Mouse (Mus musculus) ES-E14 (cell line): ENCODE measurements around the gene Cdipt. TPM values are rescaled to one million over a fixed set of nuclear protein-coding genes. Genes with fewer than 3 reads are reported as not detected.

Experiments
- DNase-seq: peaks from one replicate; pipeline ENCODE4 v3.0.0-alpha.2; 2013; ENCODE audit warnings: low read depth, low spot score
- H3K27ac ChIP-seq: 2 replicates; pipeline ENCODE4 v1.5.1; 2012; ENCODE audit warnings: low read depth, mild to moderate bottlenecking, low read length, moderate library complexity, mixed read lengths; ENCODE audit not compliant: poor library complexity, insufficient read depth, severe bottlenecking
- H3K36me3 ChIP-seq: 2 replicates; pipeline ENCODE4 v1.6.1; 2012; ENCODE audit warnings: mild to moderate bottlenecking, low read length, moderate library complexity, mixed read lengths; ENCODE audit not compliant: control insufficient read depth, poor library complexity, insufficient read depth, severe bottlenecking
- H3K4me1 ChIP-seq, 2 experiments: fragments of 150-350 bp in 1 of 2; sonication (generic) in 1 of 2; 2 replicates each; pipeline ENCODE4 v1.6.1; 2012; ENCODE audit warnings: low read length in 2 of 2, mild to moderate bottlenecking in 1 of 2, mixed read lengths in 1 of 2; ENCODE audit not compliant: control insufficient read depth in 2 of 2, insufficient read depth in 2 of 2, poor library complexity in 1 of 2
- H3K4me3 ChIP-seq, 2 experiments: fragments of 150-350 bp in 1 of 2; sonication (generic) in 1 of 2; 2 replicates each; pipeline ENCODE4 v1.5.1; 2012; ENCODE audit warnings: low read length in 2 of 2, low read depth in 1 of 2, mild to moderate bottlenecking in 1 of 2, mixed read lengths in 1 of 2; ENCODE audit not compliant: insufficient read depth in 1 of 2, poor library complexity in 1 of 2, severe bottlenecking in 1 of 2
- H3K9ac ChIP-seq: 2 replicates; pipeline ENCODE4 v1.6.1; 2012; ENCODE audit warnings: low read depth, mild to moderate bottlenecking, low read length, mixed read lengths; ENCODE audit not compliant: poor library complexity, insufficient read depth, severe bottlenecking
- H3K9me3 ChIP-seq: fragments of 150-350 bp; sonication (generic); 2 replicates; pipeline ENCODE4 v1.6.1; 2012; ENCODE audit warnings: low read depth, mild to moderate bottlenecking, low read length; ENCODE audit not compliant: control insufficient read depth, insufficient read depth
- CHD2 ChIP-seq: IDR thresholded peaks from 2 replicates; pipeline ENCODE4 v1.6.1; 2014; ENCODE audit warnings: mild to moderate bottlenecking, low read depth, low read length, inconsistent platforms
- HCFC1 ChIP-seq: IDR thresholded peaks from 2 replicates; pipeline ENCODE4 v1.6.1; 2012; ENCODE audit warnings: low read length, inconsistent platforms, borderline replicate concordance; ENCODE audit not compliant: insufficient read depth
- MAFK ChIP-seq: IDR thresholded peaks from 2 replicates; pipeline ENCODE4 v1.6.1; 2014; ENCODE audit warnings: mild to moderate bottlenecking, low read depth, low read length, inconsistent platforms; ENCODE audit not compliant: insufficient read depth
- ZC3H11A ChIP-seq: IDR thresholded peaks from 2 replicates; pipeline ENCODE4 v1.6.1; 2012; ENCODE audit warnings: low read depth, mild to moderate bottlenecking, inconsistent platforms, low read length, borderline replicate concordance
- ZNF384 ChIP-seq: IDR thresholded peaks from 2 replicates; pipeline ENCODE4 v1.6.1; 2012; ENCODE audit warnings: low read depth, low read length, inconsistent platforms
- in situ Hi-C, 2 experiments: fragments of 600-800 bp; cut with MboI; formaldehyde crosslinking; loops; one replicate each; pipeline ENCODE4 v1.15.1; 2025; ENCODE audit warnings: low sequenced_read_pairs in 2 of 2, inconsistent platforms in 1 of 2; ENCODE audit not compliant: unreplicated experiment in 2 of 2
- total RNA-seq: library from RNA; depleted of rRNA; stranded (reverse); fragments of 300-350 nt; gene quantifications from 2 replicates; pipeline ENCODE4 v1.2.3, GENCODE M21; 2012

The Cdipt gene
- total RNA-seq, 1 experiment, result 106 TPM

GRCm38 (mm10) chr7:126965568-126965967 lies 10.1 kb upstream of the Cdipt start:
- no peak for DNase-seq
- in situ Hi-C loops, result no loop called here
- Histone ChIP-seq H3K4me3 (no peak overlapping the region), H3K4me1 (peaks cover 0 to 3% of the 10 kb centered on the region in 2 experiments; a peak in 1 of 4 replicates), H3K9ac (no peak overlapping the region), H3K36me3 (no peaks in the 10 kb centered on the region), H3K27ac (no peak overlapping the region), H3K9me3 (no peaks in the 10 kb centered on the region)
- TF ChIP-seq CHD2 (no peak), ZC3H11A (no peak)

GRCm38 (mm10) chr7:126967361-126967760 lies 8.4 kb upstream of the Cdipt start:
- Histone ChIP-seq H3K9ac (no peak overlapping the region), H3K36me3 (no peaks in the 10 kb centered on the region), H3K9me3 (no peaks in the 10 kb centered on the region), H3K27ac (no peak overlapping the region), H3K4me3 (no peak overlapping the region), H3K4me1 (peaks cover 0 to 3% of the 10 kb centered on the region in 2 experiments; a peak in 1 of 4 replicates)
- DNase-seq, result no peak
- in situ Hi-C loops, result no loop called here
- TF ChIP-seq MAFK, result no peak
- TF ChIP-seq ZNF384, result no peak
- no peak for TF ChIP-seq CHD2
- no peak for TF ChIP-seq ZC3H11A
- no peak for TF ChIP-seq HCFC1

GRCm38 (mm10) chr7:126975493-126975892 lies 221 bp upstream of the Cdipt start:
- no peak overlapping the region for H3K27ac ChIP-seq
- TF ChIP-seq HCFC1 (no peak), ZC3H11A (no peak), ZNF384 (no peak), MAFK (no peak), CHD2 (no peak)

GRCm38 (mm10) chr7:126975950-126976866 lies 494 bp downstream of the Cdipt start, which contains the start of gene Cdiptos:
TSS of gene Cdiptos (minus strand) at chr7:126976098.
- in situ Hi-C loops, result no loop called here
- peak within 1 kb of the TSS; percentile 88 for H3K9ac ChIP-seq
- peaks cover 23% of the 10 kb centered on the region for H3K36me3 ChIP-seq
- peaks cover 0 to 8% of the 10 kb centered on the region in 2 experiments; a peak in 2 of 4 replicates for H3K4me1 ChIP-seq
- DNase-seq, result peak; percentile 96
- H3K9me3 ChIP-seq, result no peaks in the 10 kb centered on the region
- peak within 1 kb of the TSS; percentile 78 to 82 for H3K4me3 ChIP-seq
- peak within 1 kb of the TSS; percentile 92 for H3K27ac ChIP-seq
- TF ChIP-seq MAFK (0 out of 2 replicates have a peak, but pooled peaks have one; percentile 28), CHD2 (no peak), ZNF384 (no peak), HCFC1 (peak; percentile 83), ZC3H11A (no peak)

More at GRCm38 (mm10) chr7:126975493-126975892, 221 bp upstream of the Cdipt start:
- Histone ChIP-seq H3K9ac (peak overlapping the region; percentile 45; the same call in 1 of the 2 replicates), H3K4me3 (peak overlapping the region; percentile 41 to 82), H3K4me1 (peaks cover 0 to 8% of the 10 kb centered on the region in 2 experiments; a peak in 2 of 4 replicates), H3K36me3 (peaks cover 22% of the 10 kb centered on the region), H3K9me3 (no peaks in the 10 kb centered on the region)
- no peak for DNase-seq
- in situ Hi-C loops, result no loop called here
